Mouse (Mus musculus): ENCODE measurements at regions not wholly inside any gene's neighbourhood (a gene's known extent, or its start where the extent isn't known, plus 50 kb on each side); places are given as distances from the start of the nearest gene placed in this dataset.

GRCm38 (mm10) chr12:77060766-77061561, 99.0 kb upstream of the Max start:
- Histone ChIP-seq H3K4me3 (no peak overlapping the region), H3K27me3 (no peaks in the 10 kb centered on the region), H3K36me3 (no peaks in the 10 kb centered on the region), H3K27ac (replicated peaks) (no peak overlapping the region), H3K4me2 (replicated peaks) (no peak overlapping the region), H3K4me1 (no peaks in the 10 kb centered on the region), H3K9ac (replicated peaks) (no peak overlapping the region), H3K9me3 (no peaks in the 10 kb centered on the region)
- WGBS: 83% methylated on average over 9 of the region's 9 CpGs
- ATAC-seq (replicated peaks): no peak

DNA sequence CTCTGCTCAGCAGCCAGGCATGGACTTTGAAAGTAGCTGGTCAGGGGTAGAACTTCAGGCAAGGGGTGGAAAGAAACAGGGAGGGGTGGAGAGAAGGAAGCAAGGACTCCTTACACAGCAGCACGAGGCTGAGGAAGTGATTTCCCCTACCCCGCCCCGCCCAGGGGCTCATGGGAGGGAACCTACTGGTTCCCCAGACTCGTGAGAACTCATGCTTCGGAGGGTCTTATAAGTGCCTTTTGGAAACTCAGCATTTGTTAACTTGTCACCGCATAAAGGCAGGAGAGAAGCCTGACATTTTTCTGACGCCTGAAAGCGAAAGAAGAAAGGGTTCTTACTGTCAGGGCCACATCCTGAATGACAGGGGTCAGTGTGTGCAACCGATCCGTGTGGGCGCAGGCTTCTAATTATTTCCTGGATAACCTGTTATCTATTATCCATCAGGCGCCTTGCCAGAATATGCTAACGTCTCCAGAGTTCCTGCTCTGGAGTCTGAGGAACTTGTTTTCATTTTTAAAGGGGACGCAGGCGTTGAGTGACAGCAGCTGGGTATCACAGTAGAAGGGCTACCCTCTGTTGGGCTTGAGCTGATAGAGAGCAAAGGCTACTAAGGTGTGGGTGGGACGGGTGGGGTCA, 98.2 kb upstream of the Max start:
- Histone ChIP-seq H3K27me3 (no peaks in the 10 kb centered on the region), H3K27ac (replicated peaks) (no peak overlapping the region), H3K4me1 (no peaks in the 10 kb centered on the region), H3K4me3 (no peak overlapping the region), H3K4me2 (replicated peaks) (no peak overlapping the region; the same call in 1 of the 2 replicates), H3K9ac (replicated peaks) (no peak overlapping the region), H3K36me3 (no peaks in the 10 kb centered on the region), H3K9me3 (no peaks in the 10 kb centered on the region)
- ATAC-seq (replicated peaks): no peak
- WGBS: 25% methylated on average over 16 of the region's 16 CpGs

DNA sequence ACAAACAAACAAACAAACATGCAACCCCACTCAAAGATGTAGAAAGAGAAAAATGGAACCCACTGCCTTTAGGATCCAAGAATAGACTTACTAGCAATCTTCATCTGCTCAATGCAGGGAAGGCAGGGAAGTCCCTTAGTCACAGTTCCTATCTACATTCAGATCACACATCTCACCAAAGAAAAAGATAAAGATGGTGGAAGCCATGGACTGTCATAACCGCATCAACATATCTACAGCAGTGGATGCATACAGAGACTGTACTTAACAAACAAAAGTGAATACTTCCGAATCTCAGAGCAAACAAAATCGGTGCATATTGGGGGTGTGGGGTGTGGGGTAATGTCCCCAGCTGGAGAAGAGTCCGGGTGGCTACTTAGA, 97.7 kb upstream of the Max start:
- no peak overlapping the region for H3K4me3 ChIP-seq
- no peak overlapping the region for H3K27ac ChIP-seq (replicated peaks)
- H3K4me2 ChIP-seq (replicated peaks): no peak overlapping the region
- H3K9me3 ChIP-seq: no peaks in the 10 kb centered on the region
- no peak for ATAC-seq (replicated peaks)
- 79% methylated on average over 4 of the region's 4 CpGs for WGBS
- no peaks in the 10 kb centered on the region for H3K36me3 ChIP-seq
- no peaks in the 10 kb centered on the region for H3K27me3 ChIP-seq
- no peaks in the 10 kb centered on the region for H3K4me1 ChIP-seq
- no peak overlapping the region for H3K9ac ChIP-seq (replicated peaks)

GRCm38 (mm10) chr12:77058596-77059190, 96.7 kb upstream of the Max start:
- no peaks in the 10 kb centered on the region for H3K4me1 ChIP-seq
- no peaks in the 10 kb centered on the region for H3K36me3 ChIP-seq
- no peaks in the 10 kb centered on the region for H3K9me3 ChIP-seq
- no peak overlapping the region for H3K9ac ChIP-seq (replicated peaks)
- WGBS: 77% methylated on average over 4 of the region's 4 CpGs
- no peak overlapping the region for H3K4me2 ChIP-seq (replicated peaks)
- H3K27ac ChIP-seq (replicated peaks): no peak overlapping the region
- no peaks in the 10 kb centered on the region for H3K27me3 ChIP-seq
- no peak for ATAC-seq (replicated peaks)
- H3K4me3 ChIP-seq: no peak overlapping the region

DNA sequence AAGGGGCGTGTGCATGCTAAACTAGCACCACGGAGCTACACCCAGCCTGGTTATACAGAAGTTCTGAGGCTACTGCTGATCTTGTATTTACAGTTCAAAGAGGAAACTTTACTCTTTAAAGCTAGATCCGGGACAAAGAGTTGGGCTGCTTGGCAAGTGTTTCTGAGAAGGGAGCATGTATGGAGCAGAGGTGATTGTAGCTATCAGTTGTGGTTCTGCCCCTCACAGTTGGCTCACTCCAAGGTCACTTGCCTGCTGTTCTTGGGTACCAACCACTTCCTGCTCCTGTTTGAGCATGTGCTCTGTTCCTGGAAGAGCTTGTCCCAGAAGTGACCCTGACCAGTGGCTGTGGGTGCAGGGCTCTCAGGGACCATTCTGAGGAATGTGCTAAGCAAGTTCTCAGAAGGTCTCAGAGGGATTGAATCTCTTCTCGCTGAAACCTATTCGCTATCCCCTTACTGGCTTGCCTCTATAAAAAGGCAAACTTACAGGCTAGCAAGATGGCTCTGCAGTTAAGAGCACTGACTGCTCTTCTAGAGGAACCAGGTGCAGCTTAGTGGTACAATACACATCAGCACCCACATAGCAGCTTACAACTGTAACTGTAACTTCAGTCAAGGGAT, 94.9 kb upstream of the Max start:
- Histone ChIP-seq H3K27me3 (no peaks in the 10 kb centered on the region), H3K4me1 (no peaks in the 10 kb centered on the region), H3K36me3 (no peaks in the 10 kb centered on the region), H3K9ac (replicated peaks) (no peak overlapping the region), H3K4me2 (replicated peaks) (no peak overlapping the region), H3K27ac (replicated peaks) (no peak overlapping the region), H3K4me3 (no peak overlapping the region), H3K9me3 (no peaks in the 10 kb centered on the region)
- 79% methylated on average over 5 of the region's 5 CpGs for WGBS
- no peak for ATAC-seq (replicated peaks)

GRCm38 (mm10) chr12:77054700-77055099, 92.7 kb upstream of the Max start:
- ATAC-seq (replicated peaks): no peak
- Histone ChIP-seq H3K9me3 (no peaks in the 10 kb centered on the region), H3K4me2 (replicated peaks) (no peak overlapping the region), H3K9ac (replicated peaks) (no peak overlapping the region), H3K27ac (replicated peaks) (no peak overlapping the region), H3K27me3 (no peaks in the 10 kb centered on the region), H3K4me1 (no peaks in the 10 kb centered on the region), H3K36me3 (no peaks in the 10 kb centered on the region), H3K4me3 (no peak overlapping the region)
- 91% methylated on average over 5 of the region's 5 CpGs for WGBS

GRCm38 (mm10) chr12:77054211-77054610, 92.2 kb upstream of the Max start:
- Histone ChIP-seq H3K4me3 (no peak overlapping the region), H3K27me3 (no peaks in the 10 kb centered on the region), H3K4me2 (replicated peaks) (no peak overlapping the region), H3K9ac (replicated peaks) (no peak overlapping the region), H3K4me1 (no peaks in the 10 kb centered on the region), H3K36me3 (no peaks in the 10 kb centered on the region), H3K9me3 (no peaks in the 10 kb centered on the region), H3K27ac (replicated peaks) (no peak overlapping the region)
- 81% methylated on average over 7 of the region's 7 CpGs for WGBS
- no peak for ATAC-seq (replicated peaks)

DNA sequence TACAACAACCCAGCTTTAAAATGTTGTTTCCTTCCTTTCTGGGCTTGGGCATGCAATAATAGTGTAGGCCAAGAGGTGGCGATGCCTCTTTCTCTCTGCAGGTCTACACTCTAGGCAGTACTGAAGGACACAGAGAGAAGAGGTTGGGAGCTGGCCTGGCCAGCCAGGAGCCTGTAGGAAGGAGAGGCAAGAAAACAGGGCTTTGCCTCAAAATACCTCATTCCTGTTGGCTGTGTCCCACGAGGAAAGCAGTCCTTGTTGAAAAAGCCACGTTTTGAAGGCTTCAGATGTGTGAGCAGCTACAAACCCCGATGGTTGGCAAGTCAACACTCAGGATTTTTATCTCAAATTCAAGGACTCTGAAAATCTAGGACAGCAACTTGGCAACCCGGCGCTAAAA, 90.9 kb upstream of the Max start:
- Histone ChIP-seq H3K4me1 (no peaks in the 10 kb centered on the region), H3K9me3 (no peaks in the 10 kb centered on the region), H3K36me3 (no peaks in the 10 kb centered on the region), H3K27me3 (no peaks in the 10 kb centered on the region), H3K4me2 (replicated peaks) (no peak overlapping the region), H3K27ac (replicated peaks) (no peak overlapping the region), H3K9ac (replicated peaks) (no peak overlapping the region), H3K4me3 (no peak overlapping the region)
- no peak for ATAC-seq (replicated peaks)
- 64% methylated on average over 6 of the region's 6 CpGs for WGBS

GRCm38 (mm10) chr12:77048380-77048779, 86.4 kb upstream of the Max start:
- Histone ChIP-seq H3K36me3 (no peaks in the 10 kb centered on the region), H3K4me2 (replicated peaks) (no peak overlapping the region), H3K4me1 (no peaks in the 10 kb centered on the region), H3K4me3 (no peak overlapping the region), H3K27ac (replicated peaks) (no peak overlapping the region), H3K9ac (replicated peaks) (no peak overlapping the region), H3K9me3 (no peaks in the 10 kb centered on the region), H3K27me3 (no peaks in the 10 kb centered on the region)
- ATAC-seq (replicated peaks): no peak
- 55% methylated on average over 11 of the region's 11 CpGs for WGBS

GRCm38 (mm10) chr12:77047273-77047672, 85.3 kb upstream of the Max start:
- no peaks in the 10 kb centered on the region for H3K4me1 ChIP-seq
- no peak overlapping the region for H3K9ac ChIP-seq (replicated peaks)
- H3K27me3 ChIP-seq: no peaks in the 10 kb centered on the region
- H3K36me3 ChIP-seq: no peaks in the 10 kb centered on the region
- no peak overlapping the region for H3K4me3 ChIP-seq
- no peak overlapping the region for H3K27ac ChIP-seq (replicated peaks)
- no peak overlapping the region for H3K4me2 ChIP-seq (replicated peaks)
- H3K9me3 ChIP-seq: no peaks in the 10 kb centered on the region
- ATAC-seq (replicated peaks): no peak
- WGBS: 94% methylated on average over 1 of the region's 1 CpGs

DNA sequence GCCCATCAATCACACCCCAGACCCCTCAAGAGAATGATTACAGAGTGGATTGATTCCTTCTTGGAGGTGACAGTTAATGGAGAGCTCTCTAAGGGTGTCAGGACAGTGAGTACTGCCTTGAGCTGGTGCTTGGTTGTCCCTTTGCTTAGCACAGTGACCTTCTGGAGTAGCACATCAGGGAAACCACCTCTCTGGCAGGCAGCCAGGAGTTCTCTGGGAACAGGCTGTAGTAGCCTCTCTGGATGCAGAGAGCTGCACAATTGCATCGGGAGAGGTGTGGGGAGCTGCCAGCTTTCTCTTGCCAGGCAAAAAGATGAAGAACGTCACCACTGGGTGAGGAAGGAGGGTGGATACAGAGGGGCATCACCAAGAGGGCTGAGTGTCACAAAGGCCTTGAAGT, 84.0 kb upstream of the Max start:
- ATAC-seq (replicated peaks): no peak
- Histone ChIP-seq H3K4me1 (no peaks in the 10 kb centered on the region), H3K4me3 (no peak overlapping the region), H3K27me3 (no peaks in the 10 kb centered on the region), H3K4me2 (replicated peaks) (no peak overlapping the region), H3K27ac (replicated peaks) (no peak overlapping the region), H3K9ac (replicated peaks) (no peak overlapping the region), H3K9me3 (no peaks in the 10 kb centered on the region), H3K36me3 (no peaks in the 10 kb centered on the region)
- WGBS: 29% methylated on average over 2 of the region's 2 CpGs

- WGBS: 93% methylated on average over 10 of the region's 10 CpGs
- Histone ChIP-seq H3K4me3 (no peak overlapping the region), H3K9me3 (no peaks in the 10 kb centered on the region), H3K27ac (replicated peaks) (no peak overlapping the region), H3K36me3 (no peaks in the 10 kb centered on the region), H3K4me2 (replicated peaks) (no peak overlapping the region), H3K4me1 (no peaks in the 10 kb centered on the region), H3K27me3 (no peaks in the 10 kb centered on the region), H3K9ac (replicated peaks) (no peak overlapping the region)
- no peak for ATAC-seq (replicated peaks)
These were observed 83.4 kb upstream of the Max start for GRCm38 (mm10) chr12:77045356-77045755.

All from forebrain, embryonic 15.5 days (tissue).